Mouse (Mus musculus): ENCODE results near the gene Gm20388. TPM values are rescaled to one million over a fixed set of nuclear protein-coding genes. Genes with fewer than 3 reads are reported as not detected.
A peak's percentile ranks its signal among the peaks of the same experiment; 100 is the strongest.

The Gm20388 gene
- polyA plus RNA-seq, 1 experiment from 2014 or later: 7.4 TPM

GRCm38 (mm10) chr8:120482015-120482689 is 571.5 kb downstream of the Gm20388 start:
- Histone ChIP-seq H3K27ac (no peak overlapping the region), H3K4me3 (replicated peaks) (no peak overlapping the region), H3K4me2 (no peak overlapping the region), H3K36me3 (no peaks in the 10 kb centered on the region), H3K4me1 (peaks cover 51% of the 10 kb centered on the region), H3K27me3 (peaks cover 20% of the 10 kb centered on the region), H3K9ac (no peak overlapping the region), H3K9me3 (replicated peaks) (no peaks in the 10 kb centered on the region)
- WGBS: 56% methylated on average over 9 of the region's 9 CpGs
- no peak for ATAC-seq (replicated peaks; ENCODE audit: low FRiP score)

GRCm38 (mm10) chr8:120484460-120484859 is 573.8 kb downstream of the Gm20388 start:
- no peaks in the 10 kb centered on the region for H3K36me3 ChIP-seq
- H3K9me3 ChIP-seq (replicated peaks): no peaks in the 10 kb centered on the region
- no peak for ATAC-seq (replicated peaks; ENCODE audit: low FRiP score)
- H3K27me3 ChIP-seq: peaks cover 20% of the 10 kb centered on the region
- no peak overlapping the region for H3K4me3 ChIP-seq (replicated peaks)
- H3K9ac ChIP-seq: no peak overlapping the region
- peaks cover 72% of the 10 kb centered on the region for H3K4me1 ChIP-seq
- 0 out of 2 replicates have a peak overlapping the region, but pooled peaks have one; percentile 22 for H3K27ac ChIP-seq
- WGBS: 47% methylated on average over 6 of the region's 6 CpGs
- peak overlapping the region; percentile 9; the same call in 1 of the 2 replicates for H3K4me2 ChIP-seq

- Histone ChIP-seq H3K9ac (no peak overlapping the region), H3K4me3 (replicated peaks) (no peak overlapping the region)
- 39% methylated on average over 6 of the region's 6 CpGs for WGBS
Measured at GRCm38 (mm10) chr8:120485116-120485515, 574.5 kb downstream of the Gm20388 start.

GRCm38 (mm10) chr8:120485551-120486476 is 575.2 kb downstream of the Gm20388 start:
- peak overlapping the region; percentile 95; the same call in 1 of the 2 replicates for H3K27ac ChIP-seq
- peak overlapping the region; percentile 95 for H3K4me2 ChIP-seq
- peak overlapping the region; percentile 83 for H3K4me3 ChIP-seq (replicated peaks)
- no peaks in the 10 kb centered on the region for H3K9me3 ChIP-seq (replicated peaks)
- H3K4me1 ChIP-seq: peaks cover 85% of the 10 kb centered on the region
- WGBS: 23% methylated on average over 21 of the region's 21 CpGs
- H3K27me3 ChIP-seq: peaks cover 20% of the 10 kb centered on the region
- H3K36me3 ChIP-seq: no peaks in the 10 kb centered on the region
- no peak for ATAC-seq (replicated peaks; ENCODE audit: low FRiP score)
- no peak overlapping the region for H3K9ac ChIP-seq

More at GRCm38 (mm10) chr8:120485116-120485515, 574.5 kb downstream of the Gm20388 start:
- peaks cover 79% of the 10 kb centered on the region for H3K4me1 ChIP-seq
- H3K27me3 ChIP-seq: peaks cover 20% of the 10 kb centered on the region
- no peaks in the 10 kb centered on the region for H3K36me3 ChIP-seq
- H3K9me3 ChIP-seq (replicated peaks): no peaks in the 10 kb centered on the region
- no peak for ATAC-seq (replicated peaks; ENCODE audit: low FRiP score)
- peak overlapping the region; percentile 9; the same call in 1 of the 2 replicates for H3K4me2 ChIP-seq
- 0 out of 2 replicates have a peak overlapping the region, but pooled peaks have one; percentile 22 for H3K27ac ChIP-seq

GRCm38 (mm10) chr8:120486477-120487376 is 576.1 kb downstream of the Gm20388 start:
- peaks cover 20% of the 10 kb centered on the region for H3K27me3 ChIP-seq
- H3K9me3 ChIP-seq (replicated peaks): no peaks in the 10 kb centered on the region
- peak overlapping the region; percentile 83 for H3K4me3 ChIP-seq (replicated peaks)
- H3K4me1 ChIP-seq: peaks cover 86% of the 10 kb centered on the region
- ATAC-seq (replicated peaks; ENCODE audit: low FRiP score): peak; percentile 33
- 1% methylated on average over 48 of the region's 50 CpGs for WGBS
- peak overlapping the region; percentile 80 for H3K9ac ChIP-seq
- peak overlapping the region; percentile 95 for H3K4me2 ChIP-seq
- no peaks in the 10 kb centered on the region for H3K36me3 ChIP-seq
- peak overlapping the region; percentile 95 for H3K27ac ChIP-seq

GRCm38 (mm10) chr8:120487377-120487728 is 576.7 kb downstream of the Gm20388 start:
- Histone ChIP-seq H3K4me3 (replicated peaks) (peak overlapping the region; percentile 83), H3K36me3 (no peaks in the 10 kb centered on the region), H3K27me3 (peaks cover 20% of the 10 kb centered on the region), H3K4me2 (peak overlapping the region; percentile 95), H3K4me1 (peaks cover 87% of the 10 kb centered on the region), H3K9me3 (replicated peaks) (no peaks in the 10 kb centered on the region), H3K27ac (peak overlapping the region; percentile 95), H3K9ac (peak overlapping the region; percentile 80)
- under 1% methylated on average over 32 of the region's 34 CpGs for WGBS
- ATAC-seq (replicated peaks; ENCODE audit: low FRiP score): peak; percentile 44

GRCm38 (mm10) chr8:120487729-120488510 is 577.3 kb downstream of the Gm20388 start:
- H3K9me3 ChIP-seq (replicated peaks): no peaks in the 10 kb centered on the region
- H3K9ac ChIP-seq: peak overlapping the region; percentile 80
- peak overlapping the region; percentile 83 for H3K4me3 ChIP-seq (replicated peaks)
- peak overlapping the region; percentile 95 for H3K27ac ChIP-seq
- peak overlapping the region; percentile 95 for H3K4me2 ChIP-seq
- peaks cover 93% of the 10 kb centered on the region for H3K4me1 ChIP-seq
- peaks cover 20% of the 10 kb centered on the region for H3K27me3 ChIP-seq
- WGBS: under 1% methylated on average over 52 of the region's 55 CpGs
- H3K36me3 ChIP-seq: no peaks in the 10 kb centered on the region
- ATAC-seq (replicated peaks; ENCODE audit: low FRiP score): no peak; the same call in 1 of the 2 replicates

GRCm38 (mm10) chr8:120488636-120489131 is 578.0 kb downstream of the Gm20388 start:
- ATAC-seq (replicated peaks; ENCODE audit: low FRiP score): no peak
- peaks cover 99% of the 10 kb centered on the region for H3K4me1 ChIP-seq
- peak overlapping the region; percentile 80 for H3K9ac ChIP-seq
- peak overlapping the region; percentile 95 for H3K27ac ChIP-seq
- WGBS: under 1% methylated on average over 25 of the region's 25 CpGs
- H3K27me3 ChIP-seq: peaks cover 16% of the 10 kb centered on the region
- H3K36me3 ChIP-seq: no peaks in the 10 kb centered on the region
- no peaks in the 10 kb centered on the region for H3K9me3 ChIP-seq (replicated peaks)
- H3K4me2 ChIP-seq: peak overlapping the region; percentile 95
- peak overlapping the region; percentile 83 for H3K4me3 ChIP-seq (replicated peaks)

- WGBS: under 1% methylated on average over 73 of the region's 73 CpGs
Measured at GRCm38 (mm10) chr8:120489142-120489754, 578.6 kb downstream of the Gm20388 start.

GRCm38 (mm10) chr8:120489771-120490281 is 579.2 kb downstream of the Gm20388 start:
- Histone ChIP-seq H3K4me2 (peak overlapping the region; percentile 95), H3K9ac (peak overlapping the region; percentile 80), H3K36me3 (no peaks in the 10 kb centered on the region), H3K4me1 (peaks cover 99% of the 10 kb centered on the region), H3K27ac (peak overlapping the region; percentile 95), H3K4me3 (replicated peaks) (peak overlapping the region; percentile 83), H3K9me3 (replicated peaks) (no peaks in the 10 kb centered on the region), H3K27me3 (peaks cover 5% of the 10 kb centered on the region; the same call in 1 of the 2 replicates)
- no peak for ATAC-seq (replicated peaks; ENCODE audit: low FRiP score)
- WGBS: 3% methylated on average over 15 of the region's 15 CpGs

More at GRCm38 (mm10) chr8:120489142-120489754, 578.6 kb downstream of the Gm20388 start:
- Histone ChIP-seq H3K4me1 (peaks cover 99% of the 10 kb centered on the region), H3K27ac (peak overlapping the region; percentile 95), H3K27me3 (peaks cover 11% of the 10 kb centered on the region), H3K36me3 (no peaks in the 10 kb centered on the region), H3K4me3 (replicated peaks) (peak overlapping the region; percentile 83), H3K9ac (peak overlapping the region; percentile 80), H3K4me2 (peak overlapping the region; percentile 95), H3K9me3 (replicated peaks) (no peaks in the 10 kb centered on the region)
- no peak for ATAC-seq (replicated peaks; ENCODE audit: low FRiP score)
